28 mouse cellular contexts compared by ENCODE assay signal in the genomic region with DNA sequence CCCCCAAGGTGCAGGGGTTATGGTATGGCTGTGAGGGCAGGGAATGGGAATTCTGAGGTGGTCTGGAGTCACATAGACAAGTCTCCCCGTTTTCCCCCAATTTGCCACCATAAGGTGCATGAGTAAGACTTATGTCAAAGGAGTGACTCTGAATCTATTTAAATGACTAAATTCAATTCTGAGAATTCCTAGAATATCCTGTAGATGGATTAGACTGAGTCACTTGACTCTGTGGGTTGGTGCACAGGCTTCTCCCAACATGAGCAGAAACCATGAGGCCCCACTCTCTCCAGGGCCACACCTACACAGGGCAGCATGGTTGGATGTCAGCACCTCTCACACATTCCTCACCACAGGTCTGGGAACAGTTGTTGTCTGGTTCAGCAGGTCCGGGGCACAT. TPM values are rescaled to one million over a fixed set of nuclear protein-coding genes. Genes with fewer than 3 reads are reported as not detected.
DNase-seq lines count a peak whose midpoint lies in the region; TF ChIP-seq lines count a peak whose summit lies in the region.
"Had no signal": no experiment of that assay in that cellular context is flagged by ENCODE, and none has a peak within 500 bp of the region (broad histone marks: within the 10 kb centered on the region; RNA-seq: fewer than 3 reads in every experiment).

No protein-coding gene starts in this region.

- intact Hi-C loops in left cerebral cortex, adult 2 months (cut with DNase I): loop anchor here (5.0 kb wide), 2 partner anchors 308 to 568 kb away; no protein-coding TSS in a partner anchor
- intact Hi-C loops in left cerebral cortex, postnatal 4 days (cut with DNase I): loop anchor here (5.0 kb wide), 1 partner anchor 568 kb away; no protein-coding TSS in a partner anchor

- peak; percentile 6 to 11 for DNase-seq in cerebellum, postnatal 25 days
- DNase-seq in cerebellum, postnatal 4 days (ENCODE audit: low spot score in 2 of 2): no peak
- no peak for DNase-seq in left cerebral cortex, adult 2 months (ENCODE audit: extremely low spot score in 1 of 2, low spot score in 2 of 2)
- no peak for DNase-seq in left cerebral cortex, postnatal 4 days
- peak; percentile 79 for DNase-seq in brain, adult 2 months (ENCODE audit: low read depth, low spot score)
- peak; percentile 71 for DNase-seq in telencephalon, adult 2 months (ENCODE audit: low read depth, low spot score)
- DNase-seq in embryo, embryonic 9.5 days (ENCODE audit: extremely low spot score): no peak
- DNase-seq: adrenal gland, postnatal 10 days; adrenal gland, postnatal 36 days; B cell, adult 2 months; cerebellum, adult 11 months; cerebellum, postnatal 14 days; embryo, embryonic 11 days; forebrain, postnatal 0 days; gastrocnemius, postnatal 10 days; gastrocnemius, postnatal 36 days; heart, adult 2 months; heart, postnatal 14 days; heart, postnatal 4 days had no signal

- peak overlapping the region; percentile 45; the same call in 1 of the 2 replicates for H3K27ac ChIP-seq in left cerebral cortex, adult 2 months
- H3K27ac ChIP-seq: embryonic facial prominence, embryonic 12.5 days; embryonic facial prominence, embryonic 15.5 days; heart, adult 2 months; heart, embryonic 10.5 days; heart, embryonic 13.5 days; hindbrain, embryonic 14.5 days; hindbrain, postnatal 0 days had no signal

- no peak for TF ChIP-seq CTCF in left cerebral cortex, adult 2 months (IDR thresholded peaks at IDR 0.05)

- H3K4me3 ChIP-seq in left cerebral cortex, adult 2 months: no peak overlapping the region
- H3K4me3 ChIP-seq: embryonic facial prominence, embryonic 12.5 days; embryonic facial prominence, embryonic 15.5 days; heart, adult 2 months; heart, embryonic 10.5 days; heart, embryonic 13.5 days had no signal

RNA-seq across cellular contexts. Expression of a gene that starts 15.2 kb away (rescaled TPM):
- 1 to 10 TPM in 1 of 2 experiments, under 1 TPM in 1; 0.91 to 3.2 TPM for total RNA-seq in left cerebral cortex, adult 2 months (2021)
- 1 to 10 TPM; 1.5 to 2.4 TPM for total RNA-seq in left cerebral cortex, postnatal 4 days (2021)
- total RNA-seq: adrenal gland, postnatal 10 days; CH12.LX; G1E; gastrocnemius, postnatal 10 days; gastrocnemius, postnatal 36 days; granulocyte monocyte progenitor cell, adult 5-6 weeks; heart, adult 2 months; heart, postnatal 14 days; hindbrain, postnatal 0 days had no signal

Comparison
In these comparisons a context has a peak if more than half of its experiments do, and no peak if none do; other contexts are left out.
1. DNase-seq: peak in cerebellum, postnatal 25 days (2 of 2), brain, adult 2 months (single experiment) and telencephalon, adult 2 months (single experiment); none in cerebellum, postnatal 4 days (0 of 2), left cerebral cortex, adult 2 months (0 of 2), left cerebral cortex, postnatal 4 days (single experiment) and embryo, embryonic 9.5 days (single experiment).